Mouse (Mus musculus) hindbrain, embryonic 16.5 days (tissue): ENCODE measurements around the gene 2610318N02Rik. TPM values are rescaled to one million over a fixed set of nuclear protein-coding genes. Genes with fewer than 3 reads are reported as not detected.
A peak's percentile ranks its signal among the peaks of the same experiment; 100 is the strongest.

Source experiments
- ATAC-seq: fragments of 200-750 bp; cut with Nextera tagmentation; 2 replicates; pipeline ENCODE4 v1.8.0; 2017; ENCODE audit warnings: moderate TSS enrichment, moderate library complexity
- H3K27ac ChIP-seq: fragments of 300-500 bp; sonication (generic); 2 replicates; pipeline ENCODE4 v1.5.1; 2014; ENCODE audit warnings: low read depth, mild to moderate bottlenecking, control low read depth, low read length, moderate library complexity
- H3K27me3 ChIP-seq: fragments of 300-500 bp; sonication (generic); replicated peaks from 2 replicates; pipeline ENCODE4 v1.6.1; 2014; ENCODE audit warnings: low read length; ENCODE audit not compliant: control insufficient read depth, insufficient read depth
- H3K36me3 ChIP-seq: fragments of 300-500 bp; sonication (generic); 2 replicates; pipeline ENCODE4 v1.6.1; 2014; ENCODE audit warnings: mild to moderate bottlenecking, low read length, moderate library complexity, mixed read lengths; ENCODE audit not compliant: control insufficient read depth, insufficient read depth
- H3K4me1 ChIP-seq: fragments of 300-500 bp; sonication (generic); 2 replicates; pipeline ENCODE4 v1.6.1; 2014; ENCODE audit warnings: low read depth, low read length; ENCODE audit not compliant: control insufficient read depth, insufficient read depth
- H3K4me2 ChIP-seq: fragments of 300-500 bp; sonication (generic); 2 replicates; pipeline ENCODE4 v1.6.1; 2014; ENCODE audit warnings: mild to moderate bottlenecking, low read length, control low read depth, moderate library complexity
- H3K4me3 ChIP-seq: fragments of 300-500 bp; sonication (generic); 2 replicates; pipeline ENCODE4 v1.5.1; 2014; ENCODE audit warnings: mild to moderate bottlenecking, low read length, control low read depth, moderate library complexity
- H3K9ac ChIP-seq: fragments of 300-500 bp; sonication (generic); 2 replicates; pipeline ENCODE4 v1.6.1; 2014; ENCODE audit warnings: low read depth, mild to moderate bottlenecking, control low read depth, low read length, moderate library complexity
- H3K9me3 ChIP-seq: fragments of 300-500 bp; sonication (generic); 2 replicates; pipeline ENCODE4 v1.6.1; 2014; ENCODE audit warnings: mild to moderate bottlenecking, low read length, moderate library complexity; ENCODE audit not compliant: control insufficient read depth
- WGBS: fragments of 180-500 bp; shearing (Covaris S2); extraction: QIAGEN DNeasy Blood & Tissue Kit; methylation state at CpG from one replicate; pipeline ENCODE4 v1.1.7; 2014; 5-methylcytosine and 5-hydroxymethylcytosine counted together
- polyA plus RNA-seq: library from polyadenylated mRNA; unstranded; fragments of >200 nt; fragmentation: Nextera tagmentation; extraction: Ambion mirVana; gene quantifications from 2 replicates; pipeline ENCODE4 v1.2.1, GENCODE M21; 2015

2610318N02Rik gene
- polyA plus RNA-seq, 1 experiment from 2014 or later: 13.0 TPM

GRCm38 (mm10) chr16:17146772-17147235 is 21.8 kb upstream of the 2610318N02Rik start, which contains the start of gene Ccdc116:
TSS of gene Ccdc116 (minus strand) at chr16:17147229.
- H3K27ac ChIP-seq: peak within 1 kb of the TSS; percentile 81
- H3K36me3 ChIP-seq: no peaks in the 10 kb centered on the region
- WGBS: under 1% methylated on average over 34 of the region's 34 CpGs
- H3K4me1 ChIP-seq: peaks cover 10% of the 10 kb centered on the region
- H3K4me2 ChIP-seq: peak within 1 kb of the TSS; percentile 60
- peak within 1 kb of the TSS; percentile 73 for H3K4me3 ChIP-seq
- peak; percentile 85 for ATAC-seq
- no peaks in the 10 kb centered on the region for H3K9me3 ChIP-seq
- H3K27me3 ChIP-seq: no peaks in the 10 kb centered on the region
- peak within 1 kb of the TSS; percentile 76 for H3K9ac ChIP-seq

- H3K27me3 ChIP-seq: no peaks in the 10 kb centered on the region
- H3K27ac ChIP-seq: no peak within 1 kb of the TSS
- ATAC-seq: no peak
- no peak within 1 kb of the TSS for H3K4me3 ChIP-seq
- WGBS: 18% methylated on average over 7 of the region's 7 CpGs
- H3K9ac ChIP-seq: no peak within 1 kb of the TSS
- H3K9me3 ChIP-seq: no peaks in the 10 kb centered on the region
- H3K4me2 ChIP-seq: no peak within 1 kb of the TSS
- H3K36me3 ChIP-seq: no peaks in the 10 kb centered on the region
- peaks cover 10% of the 10 kb centered on the region for H3K4me1 ChIP-seq
Observed at GRCm38 (mm10) chr16:17144339-17144738, 19.4 kb upstream of the 2610318N02Rik start, which contains the start of gene Ydjc. TSS of gene Ydjc (plus strand) at chr16:17144621.

GRCm38 (mm10) chr16:17137355-17137754 is 12.4 kb upstream of the 2610318N02Rik start:
- Histone ChIP-seq H3K9me3 (no peaks in the 10 kb centered on the region), H3K36me3 (no peaks in the 10 kb centered on the region), H3K27ac (no peak overlapping the region), H3K4me1 (peaks cover 4% of the 10 kb centered on the region), H3K4me3 (no peak overlapping the region), H3K27me3 (no peaks in the 10 kb centered on the region), H3K4me2 (no peak overlapping the region), H3K9ac (no peak overlapping the region)
- no peak for ATAC-seq
- WGBS: 89% methylated on average over 15 of the region's 15 CpGs

GRCm38 (mm10) chr16:17132906-17133200 is 7.9 kb upstream of the 2610318N02Rik start:
- no peaks in the 10 kb centered on the region for H3K36me3 ChIP-seq
- H3K27me3 ChIP-seq: no peaks in the 10 kb centered on the region
- no peak for ATAC-seq
- H3K4me3 ChIP-seq: peak overlapping the region; percentile 93
- peaks cover 12% of the 10 kb centered on the region for H3K4me1 ChIP-seq
- 24% methylated on average over 7 of the region's 7 CpGs for WGBS
- no peak overlapping the region for H3K27ac ChIP-seq
- peak overlapping the region; percentile 41 for H3K9ac ChIP-seq
- no peaks in the 10 kb centered on the region for H3K9me3 ChIP-seq
- peak overlapping the region; percentile 99 for H3K4me2 ChIP-seq

- ATAC-seq: peak; percentile 99
- Histone ChIP-seq H3K4me1 (peaks cover 12% of the 10 kb centered on the region), H3K36me3 (no peaks in the 10 kb centered on the region), H3K9me3 (no peaks in the 10 kb centered on the region), H3K9ac (peak within 1 kb of the TSS; percentile 82), H3K4me3 (peak within 1 kb of the TSS; percentile 93), H3K27me3 (no peaks in the 10 kb centered on the region), H3K27ac (peak within 1 kb of the TSS; percentile 77), H3K4me2 (peak within 1 kb of the TSS; percentile 99)
- WGBS: under 1% methylated on average over 45 of the region's 47 CpGs
Observed at GRCm38 (mm10) chr16:17132089-17132905, 7.3 kb upstream of the 2610318N02Rik start, which contains the start of gene Sdf2l1. TSS of gene Sdf2l1 (minus strand) at chr16:17132383.

- Histone ChIP-seq H3K36me3 (no peaks in the 10 kb centered on the region), H3K9ac (peak overlapping the region; percentile 82), H3K4me3 (peak overlapping the region; percentile 93), H3K4me1 (peaks cover 12% of the 10 kb centered on the region), H3K9me3 (no peaks in the 10 kb centered on the region), H3K4me2 (peak overlapping the region; percentile 99), H3K27me3 (no peaks in the 10 kb centered on the region), H3K27ac (peak overlapping the region; percentile 77; the same call in 1 of the 2 replicates)
- WGBS: 4% methylated on average over 43 of the region's 43 CpGs
- peak; percentile 11 for ATAC-seq
Observed at GRCm38 (mm10) chr16:17131191-17132088, 6.5 kb upstream of the 2610318N02Rik start.

GRCm38 (mm10) chr16:17127292-17127691 is 2.3 kb upstream of the 2610318N02Rik start:
- H3K9me3 ChIP-seq: no peaks in the 10 kb centered on the region
- H3K9ac ChIP-seq: no peak overlapping the region
- no peak overlapping the region for H3K4me3 ChIP-seq
- WGBS: 100% methylated on average over 1 of the region's 1 CpGs
- H3K4me2 ChIP-seq: no peak overlapping the region
- H3K4me1 ChIP-seq: peaks cover 24% of the 10 kb centered on the region
- no peaks in the 10 kb centered on the region for H3K36me3 ChIP-seq
- ATAC-seq: no peak
- no peaks in the 10 kb centered on the region for H3K27me3 ChIP-seq
- no peak overlapping the region for H3K27ac ChIP-seq

- Histone ChIP-seq H3K27ac (no peak overlapping the region), H3K4me1 (peaks cover 17% of the 10 kb centered on the region), H3K4me3 (peak overlapping the region; percentile 46), H3K9ac (peak overlapping the region; percentile 52), H3K27me3 (no peaks in the 10 kb centered on the region), H3K36me3 (no peaks in the 10 kb centered on the region), H3K9me3 (no peaks in the 10 kb centered on the region), H3K4me2 (peak overlapping the region; percentile 76)
- ATAC-seq: peak; percentile 25; the same call in 1 of the 2 replicates
- 2% methylated on average over 22 of the region's 22 CpGs for WGBS
Observed at GRCm38 (mm10) chr16:17124119-17124870, 672 bp downstream of the 2610318N02Rik start.
